Mouse (Mus musculus): ENCODE results near the gene A4gnt.

DNA sequence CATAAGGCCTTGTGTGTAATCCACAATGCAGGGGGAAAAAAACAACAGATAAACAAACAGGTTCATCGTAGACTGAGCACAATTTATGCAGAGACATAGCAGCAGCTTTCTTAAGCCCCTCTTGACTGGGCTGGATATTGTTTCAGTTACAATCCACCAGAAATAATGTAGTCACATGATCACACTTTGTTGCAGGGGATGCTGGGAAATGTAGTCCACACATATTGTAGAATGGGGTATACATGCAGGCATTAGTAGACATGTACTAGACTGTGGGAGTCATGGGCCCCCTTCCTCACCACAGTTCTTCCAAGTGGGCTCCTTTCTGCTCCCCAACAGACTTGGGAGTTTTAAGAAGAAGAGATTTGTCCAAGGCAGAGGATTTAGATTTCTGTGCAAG is 24.5 kb downstream of the A4gnt start:
- TF ChIP-seq CTCF (IDR thresholded peaks at IDR 0.05; ENCODE audit: low read depth, low read length) (no peak), GATA1 (IDR thresholded peaks at IDR 0.05; ENCODE audit: borderline replicate concordance, low read length) (no peak), TAL1 (conservative IDR thresholded peaks at IDR 0.05; ENCODE audit: low read depth, low read length) (no peak), GATA2 (IDR thresholded peaks at IDR 0.05; ENCODE audit: borderline replicate concordance, low read depth, low read length) (no peak)
